Mouse (Mus musculus) hindbrain, embryonic 15.5 days (tissue): Measurements from ENCODE around the gene Rasgef1b. TPM values are rescaled to one million over a fixed set of nuclear protein-coding genes. Genes with fewer than 3 reads are reported as not detected.

Experiments used
- ATAC-seq: fragments of 200-750 bp; cut with Nextera tagmentation; 2 replicates; pipeline ENCODE4 v1.8.0; 2017; ENCODE audit warnings: low read depth, moderate number of reproducible peaks, moderate TSS enrichment; ENCODE audit not compliant: low FRiP score
- H3K27ac ChIP-seq: fragments of 300-500 bp; sonication (generic); replicated peaks from 2 replicates; pipeline ENCODE4 v1.5.1; 2015; ENCODE audit warnings: mild to moderate bottlenecking, inconsistent platforms
- H3K27me3 ChIP-seq: fragments of 300-500 bp; sonication (generic); 2 replicates; pipeline ENCODE4 v1.6.1; 2015; ENCODE audit warnings: control low read depth, inconsistent platforms
- H3K36me3 ChIP-seq: fragments of 300-500 bp; sonication (generic); 2 replicates; pipeline ENCODE4 v1.6.1; 2015; ENCODE audit warnings: control low read depth, inconsistent platforms
- H3K4me1 ChIP-seq: fragments of 300-500 bp; sonication (generic); replicated peaks from 2 replicates; pipeline ENCODE4 v1.6.1; 2015; ENCODE audit warnings: control low read depth, inconsistent platforms
- H3K4me2 ChIP-seq: fragments of 300-500 bp; sonication (generic); 2 replicates; pipeline ENCODE4 v1.6.1; 2015; ENCODE audit warnings: moderate library complexity, mild to moderate bottlenecking, inconsistent platforms
- H3K4me3 ChIP-seq: fragments of 300-500 bp; sonication (generic); 2 replicates; pipeline ENCODE4 v1.5.1; 2015; ENCODE audit warnings: mild to moderate bottlenecking, inconsistent platforms
- H3K9ac ChIP-seq: fragments of 300-500 bp; sonication (generic); 2 replicates; pipeline ENCODE4 v1.6.1; 2015; ENCODE audit warnings: inconsistent platforms
- H3K9me3 ChIP-seq: fragments of 300-500 bp; sonication (generic); 2 replicates; pipeline ENCODE4 v1.6.1; 2016; ENCODE audit warnings: control low read depth, inconsistent platforms
- WGBS: fragments of 180-500 bp; shearing (Covaris S2); methylation state at CpG from one replicate; pipeline ENCODE4 v1.1.7; 2015; 5-methylcytosine and 5-hydroxymethylcytosine counted together
- polyA plus RNA-seq: library from polyadenylated mRNA; unstranded; fragments of >200 nt; fragmentation: Nextera tagmentation; extraction: Ambion mirVana; gene quantifications from 2 replicates; pipeline ENCODE4 v1.2.1, GENCODE M21; 2015

Gene Rasgef1b
- polyA plus RNA-seq, 1 experiment from 2014 or later = 54.2 TPM

GRCm38 (mm10) chr5:99562096-99562495 is 166.8 kb downstream of the Rasgef1b start:
- no peaks in the 10 kb centered on the region for H3K9me3 ChIP-seq
- 80% methylated on average over 6 of the region's 6 CpGs for WGBS

GRCm38 (mm10) chr5:99559814-99560213 is 169.1 kb downstream of the Rasgef1b start:
- no peak; the same call in 1 of the 2 replicates for ATAC-seq
- no peaks in the 10 kb centered on the region for H3K36me3 ChIP-seq
- no peak overlapping the region for H3K4me2 ChIP-seq
- 4% methylated on average over 3 of the region's 3 CpGs for WGBS
- H3K4me3 ChIP-seq = no peak overlapping the region
- no peak overlapping the region for H3K9ac ChIP-seq
- H3K27ac ChIP-seq = no peak overlapping the region
- 0 out of 2 replicates have a peak, but pooled peaks cover 7% of the 10 kb centered on the region for H3K27me3 ChIP-seq
- H3K9me3 ChIP-seq = no peaks in the 10 kb centered on the region
- 0 out of 2 replicates have a peak, but pooled peaks cover 6% of the 10 kb centered on the region for H3K4me1 ChIP-seq

More at GRCm38 (mm10) chr5:99562096-99562495, 166.8 kb downstream of the Rasgef1b start:
- ATAC-seq = no peak
- H3K4me2 ChIP-seq = no peak overlapping the region
- 0 out of 2 replicates have a peak, but pooled peaks cover 4% of the 10 kb centered on the region for H3K27me3 ChIP-seq
- 0 out of 2 replicates have a peak, but pooled peaks cover 10% of the 10 kb centered on the region for H3K4me1 ChIP-seq
- no peak overlapping the region for H3K4me3 ChIP-seq
- no peak overlapping the region for H3K9ac ChIP-seq
- no peaks in the 10 kb centered on the region for H3K36me3 ChIP-seq
- H3K27ac ChIP-seq = no peak overlapping the region

GRCm38 (mm10) chr5:99558231-99558630 is 170.6 kb downstream of the Rasgef1b start:
- Histone ChIP-seq H3K4me3 (no peak overlapping the region), H3K36me3 (no peaks in the 10 kb centered on the region), H3K9me3 (no peaks in the 10 kb centered on the region), H3K4me2 (no peak overlapping the region), H3K4me1 (0 out of 2 replicates have a peak, but pooled peaks cover 4% of the 10 kb centered on the region), H3K9ac (no peak overlapping the region), H3K27ac (no peak overlapping the region), H3K27me3 (0 out of 2 replicates have a peak, but pooled peaks cover 7% of the 10 kb centered on the region)
- WGBS = 71% methylated on average over 9 of the region's 9 CpGs
- no peak for ATAC-seq

GRCm38 (mm10) chr5:99552645-99553044 is 176.2 kb downstream of the Rasgef1b start:
- Histone ChIP-seq H3K4me3 (no peak overlapping the region), H3K9ac (no peak overlapping the region), H3K4me2 (no peak overlapping the region), H3K27me3 (0 out of 2 replicates have a peak, but pooled peaks cover 3% of the 10 kb centered on the region), H3K36me3 (no peaks in the 10 kb centered on the region), H3K9me3 (no peaks in the 10 kb centered on the region), H3K27ac (no peak overlapping the region), H3K4me1 (no peaks in the 10 kb centered on the region)
- ATAC-seq = no peak
- WGBS = 53% methylated on average over 7 of the region's 7 CpGs

- Histone ChIP-seq H3K36me3 (no peaks in the 10 kb centered on the region), H3K27ac (no peak overlapping the region), H3K9me3 (no peaks in the 10 kb centered on the region), H3K4me1 (peaks cover 23% of the 10 kb centered on the region), H3K27me3 (no peaks in the 10 kb centered on the region), H3K4me3 (no peak overlapping the region), H3K4me2 (no peak overlapping the region), H3K9ac (no peak overlapping the region)
- 46% methylated on average over 6 of the region's 6 CpGs for WGBS
- ATAC-seq = no peak
Measured at GRCm38 (mm10) chr5:99544664-99545494, 184.0 kb downstream of the Rasgef1b start.

GRCm38 (mm10) chr5:99541999-99542765 is 186.7 kb downstream of the Rasgef1b start:
- Histone ChIP-seq H3K4me1 (peaks cover 23% of the 10 kb centered on the region), H3K27me3 (no peaks in the 10 kb centered on the region), H3K4me2 (no peak overlapping the region), H3K27ac (no peak overlapping the region), H3K9ac (no peak overlapping the region), H3K9me3 (no peaks in the 10 kb centered on the region), H3K36me3 (no peaks in the 10 kb centered on the region), H3K4me3 (no peak overlapping the region)
- WGBS = 85% methylated on average over 2 of the region's 2 CpGs
- no peak for ATAC-seq

- H3K27ac ChIP-seq = 0 out of 2 replicates have a peak overlapping the region, but pooled peaks have one; percentile 15
- no peaks in the 10 kb centered on the region for H3K27me3 ChIP-seq
- no peaks in the 10 kb centered on the region for H3K9me3 ChIP-seq
- H3K36me3 ChIP-seq = no peaks in the 10 kb centered on the region
- WGBS = 35% methylated on average over 11 of the region's 11 CpGs
- peaks cover 23% of the 10 kb centered on the region for H3K4me1 ChIP-seq
- H3K9ac ChIP-seq = no peak overlapping the region
- H3K4me2 ChIP-seq = no peak overlapping the region
- H3K4me3 ChIP-seq = no peak overlapping the region
- ATAC-seq = no peak
Measured at GRCm38 (mm10) chr5:99541321-99541895, 187.5 kb downstream of the Rasgef1b start.

GRCm38 (mm10) chr5:99533416-99533815 is 195.4 kb downstream of the Rasgef1b start:
- 59% methylated on average over 7 of the region's 7 CpGs for WGBS
- Histone ChIP-seq H3K4me3 (no peak overlapping the region), H3K27me3 (no peaks in the 10 kb centered on the region), H3K9me3 (no peaks in the 10 kb centered on the region), H3K36me3 (no peaks in the 10 kb centered on the region), H3K27ac (no peak overlapping the region), H3K4me1 (no peaks in the 10 kb centered on the region), H3K9ac (no peak overlapping the region), H3K4me2 (no peak overlapping the region)
- ATAC-seq = no peak

- no peak for ATAC-seq
- Histone ChIP-seq H3K27me3 (no peaks in the 10 kb centered on the region), H3K27ac (no peak overlapping the region), H3K9ac (no peak overlapping the region), H3K36me3 (no peaks in the 10 kb centered on the region), H3K4me2 (no peak overlapping the region), H3K4me3 (no peak overlapping the region), H3K4me1 (peaks cover 11% of the 10 kb centered on the region; the same call in 1 of the 2 replicates), H3K9me3 (no peaks in the 10 kb centered on the region)
- WGBS = 84% methylated on average over 7 of the region's 7 CpGs
Measured at GRCm38 (mm10) chr5:99526797-99527201, 202.1 kb downstream of the Rasgef1b start.

- 86% methylated on average over 4 of the region's 4 CpGs for WGBS
Measured at GRCm38 (mm10) chr5:99525649-99526048, 203.2 kb downstream of the Rasgef1b start.

GRCm38 (mm10) chr5:99522571-99523269 is 206.1 kb downstream of the Rasgef1b start:
- ATAC-seq = no peak
- Histone ChIP-seq H3K27ac (no peak overlapping the region), H3K4me1 (peaks cover 16% of the 10 kb centered on the region), H3K4me2 (no peak overlapping the region), H3K9me3 (no peaks in the 10 kb centered on the region), H3K27me3 (no peaks in the 10 kb centered on the region), H3K36me3 (no peaks in the 10 kb centered on the region), H3K4me3 (no peak overlapping the region), H3K9ac (no peak overlapping the region)
- 52% methylated on average over 8 of the region's 8 CpGs for WGBS

More at GRCm38 (mm10) chr5:99525649-99526048, 203.2 kb downstream of the Rasgef1b start:
- no peak for ATAC-seq
- H3K36me3 ChIP-seq = no peaks in the 10 kb centered on the region
- peaks cover 16% of the 10 kb centered on the region for H3K4me1 ChIP-seq
- H3K4me2 ChIP-seq = no peak overlapping the region
- H3K27ac ChIP-seq = no peak overlapping the region
- no peaks in the 10 kb centered on the region for H3K9me3 ChIP-seq
- H3K4me3 ChIP-seq = no peak overlapping the region
- no peak overlapping the region for H3K9ac ChIP-seq
- H3K27me3 ChIP-seq = no peaks in the 10 kb centered on the region
